Mouse (Mus musculus) intestine, postnatal 0 days (tissue): ENCODE data around the gene Slbp. TPM values are rescaled to one million over a fixed set of nuclear protein-coding genes. Genes with fewer than 3 reads are reported as not detected.

Experiments
- ATAC-seq: fragments of 200-750 bp; cut with Nextera tagmentation; 2 replicates; pipeline ENCODE4 v1.8.0; 2017; ENCODE audit warnings: mild to moderate bottlenecking, moderate TSS enrichment, moderate library complexity
- H3K27ac ChIP-seq: fragments of 300-500 bp; sonication (generic); 2 replicates; pipeline ENCODE4 v1.5.1; 2014; ENCODE audit warnings: mild to moderate bottlenecking, low read depth, low read length, moderate library complexity
- H3K27me3 ChIP-seq: fragments of 300-500 bp; sonication (generic); replicated peaks from 2 replicates; pipeline ENCODE4 v1.6.1; 2014; ENCODE audit warnings: low read length, mixed read lengths; ENCODE audit not compliant: control insufficient read depth, insufficient read depth
- H3K36me3 ChIP-seq: fragments of 300-500 bp; sonication (generic); 2 replicates; pipeline ENCODE4 v1.6.1; 2014; ENCODE audit warnings: mild to moderate bottlenecking, moderate library complexity; ENCODE audit not compliant: control insufficient read depth, insufficient read depth
- H3K4me1 ChIP-seq: fragments of 300-500 bp; sonication (generic); replicated peaks from 2 replicates; pipeline ENCODE4 v1.6.1; 2014; ENCODE audit warnings: antibody characterized with exemption, low read length, mixed read lengths; ENCODE audit not compliant: control insufficient read depth, insufficient read depth
- H3K4me2 ChIP-seq: fragments of 300-500 bp; sonication (generic); replicated peaks from 2 replicates; pipeline ENCODE4 v1.6.1; 2014; ENCODE audit warnings: low read depth, mild to moderate bottlenecking, moderate library complexity
- H3K4me3 ChIP-seq: fragments of 300-500 bp; sonication (generic); 2 replicates; pipeline ENCODE4 v1.5.1; 2014; ENCODE audit warnings: low read depth, low read length
- H3K9ac ChIP-seq: fragments of 300-500 bp; sonication (generic); 2 replicates; pipeline ENCODE4 v1.6.1; 2014; ENCODE audit warnings: mild to moderate bottlenecking, low read depth, low read length
- H3K9me3 ChIP-seq: fragments of 300-500 bp; sonication (generic); 2 replicates; pipeline ENCODE4 v1.6.1; 2016; ENCODE audit warnings: mixed run types; ENCODE audit not compliant: control insufficient read depth
- CTCF ChIP-seq: sonication (generic); IDR thresholded peaks from 2 replicates; pipeline ENCODE4 v1.5.1; 2016; ENCODE audit warnings: low read depth, mild to moderate bottlenecking, control low read depth, antibody characterized with exemption, moderate library complexity
- WGBS: fragments of 180-500 bp; shearing (Covaris S2); extraction: QIAGEN DNeasy Blood & Tissue Kit; methylation state at CpG from one replicate; pipeline ENCODE4 v1.1.7; 2014; 5-methylcytosine and 5-hydroxymethylcytosine counted together
- polyA plus RNA-seq: library from polyadenylated mRNA; unstranded; fragments of >200 nt; fragmentation: Nextera tagmentation; extraction: Ambion mirVana; gene quantifications from 2 replicates; pipeline ENCODE4 v1.2.1, GENCODE M21; 2015

Slbp gene
- polyA plus RNA-seq, 1 experiment from 2014 or later = 92.9 TPM

DNA sequence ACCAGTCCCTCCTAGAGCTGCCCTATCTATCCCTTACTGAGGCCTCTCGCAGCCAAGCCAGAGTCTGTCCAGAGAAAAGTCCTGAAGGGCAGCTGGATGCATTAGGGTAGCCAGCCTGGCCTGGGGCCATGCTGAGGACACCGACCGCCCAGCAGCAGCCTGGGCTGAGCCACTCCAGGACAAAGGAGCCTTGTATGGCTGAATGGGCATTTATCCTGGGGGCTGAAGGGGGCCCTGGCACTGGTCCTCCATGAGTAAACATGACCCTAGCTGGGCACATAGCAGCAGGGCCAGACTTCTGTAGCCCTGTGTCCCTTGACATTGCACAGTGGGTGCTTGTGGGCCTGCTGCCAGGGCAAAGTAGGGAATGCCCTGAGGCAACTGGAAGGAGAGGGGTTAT, 22.1 kb upstream of the Slbp start:
- no peak overlapping the region for H3K4me3 ChIP-seq
- H3K4me1 ChIP-seq = no peaks in the 10 kb centered on the region
- no peaks in the 10 kb centered on the region for H3K9me3 ChIP-seq
- H3K4me2 ChIP-seq = no peak overlapping the region
- no peaks in the 10 kb centered on the region for H3K27me3 ChIP-seq
- H3K27ac ChIP-seq = no peak overlapping the region
- no peak for ATAC-seq
- H3K9ac ChIP-seq = no peak overlapping the region
- WGBS = 93% methylated on average over 3 of the region's 3 CpGs
- no peak for TF ChIP-seq CTCF
- peaks cover 30% of the 10 kb centered on the region for H3K36me3 ChIP-seq

DNA sequence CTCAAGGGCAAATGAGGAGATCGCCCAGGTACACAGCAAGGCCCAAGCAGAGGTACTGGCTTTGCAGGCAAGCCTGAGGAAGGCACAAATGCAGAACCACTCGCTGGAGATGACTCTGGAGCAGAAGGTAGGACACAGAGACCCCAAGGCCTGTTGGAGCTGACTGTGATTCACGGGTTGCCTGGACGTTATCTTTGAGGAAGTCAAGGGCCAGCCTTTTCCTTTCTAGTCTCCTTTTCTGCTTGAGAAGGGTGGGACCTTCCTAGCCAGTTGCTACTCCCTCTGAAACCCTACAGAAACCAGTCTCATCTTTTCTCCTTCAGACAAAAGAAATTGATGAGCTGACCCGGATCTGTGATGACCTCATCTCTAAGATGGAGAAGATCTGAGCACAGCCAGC, 19.3 kb upstream of the Slbp start:
- no peak for TF ChIP-seq CTCF
- H3K9me3 ChIP-seq = no peaks in the 10 kb centered on the region
- no peaks in the 10 kb centered on the region for H3K27me3 ChIP-seq
- no peak overlapping the region for H3K4me3 ChIP-seq
- no peak for ATAC-seq
- H3K4me1 ChIP-seq = no peaks in the 10 kb centered on the region
- H3K4me2 ChIP-seq = no peak overlapping the region
- WGBS = 82% methylated on average over 5 of the region's 5 CpGs
- H3K27ac ChIP-seq = no peak overlapping the region; the same call in 1 of the 2 replicates
- no peak overlapping the region for H3K9ac ChIP-seq
- peaks cover 55% of the 10 kb centered on the region for H3K36me3 ChIP-seq

DNA sequence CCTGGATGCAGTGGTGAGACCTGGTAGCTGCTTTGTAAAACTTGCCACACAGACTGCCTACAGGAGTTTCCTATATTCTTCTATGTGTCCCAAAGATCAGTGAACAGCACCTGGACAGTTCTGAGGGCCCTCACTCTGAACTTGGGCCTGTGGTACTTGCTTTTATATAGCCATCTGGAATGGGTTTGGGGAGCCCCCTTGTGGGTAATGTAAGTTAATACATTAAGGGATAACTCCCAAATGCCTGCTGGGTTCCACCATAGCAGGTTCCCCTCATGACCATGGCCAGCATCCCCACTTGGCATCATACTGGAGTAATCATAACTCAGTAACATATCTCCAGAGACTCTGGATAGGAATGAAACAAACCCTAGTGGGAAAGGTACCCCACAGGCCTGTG, 15.8 kb upstream of the Slbp start:
- no peak for ATAC-seq

DNA sequence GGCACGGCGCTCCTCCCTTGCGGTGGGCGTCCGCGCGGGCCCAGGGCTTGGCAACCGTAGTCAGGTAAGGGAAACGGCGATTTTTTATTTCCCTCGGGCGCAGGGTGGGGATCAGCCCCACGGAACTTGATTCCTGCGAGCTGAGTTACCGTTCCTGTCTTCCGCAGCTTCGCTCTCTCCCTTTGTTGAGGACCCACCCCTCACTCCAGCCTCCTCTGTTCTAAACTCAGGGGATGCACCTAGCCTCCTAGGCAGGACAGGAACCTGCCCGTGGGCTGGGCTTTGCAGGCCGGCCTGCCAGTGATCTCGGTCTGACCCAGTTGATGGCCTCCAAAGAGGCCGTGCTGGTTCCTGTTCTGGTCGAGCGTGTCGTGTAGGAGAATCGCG, 6.3 kb upstream of the Slbp start:
- Histone ChIP-seq H3K27ac (peak overlapping the region; percentile 95), H3K4me1 (0 out of 2 replicates have a peak, but pooled peaks cover 8% of the 10 kb centered on the region), H3K36me3 (peaks cover 36% of the 10 kb centered on the region; the same call in 1 of the 2 replicates), H3K27me3 (no peaks in the 10 kb centered on the region), H3K9ac (peak overlapping the region; percentile 67), H3K9me3 (no peaks in the 10 kb centered on the region), H3K4me2 (peak overlapping the region; percentile 72), H3K4me3 (peak overlapping the region; percentile 86)
- ATAC-seq = no peak
- TF ChIP-seq CTCF = no peak
- WGBS = under 1% methylated on average over 26 of the region's 26 CpGs

More for the DNA sequence above, 15.8 kb upstream of the Slbp start:
- H3K4me3 ChIP-seq = no peak overlapping the region
- H3K36me3 ChIP-seq = peaks cover 61% of the 10 kb centered on the region
- no peak overlapping the region for H3K27ac ChIP-seq
- H3K4me1 ChIP-seq = no peaks in the 10 kb centered on the region
- TF ChIP-seq CTCF = peak; percentile 66
- no peaks in the 10 kb centered on the region for H3K9me3 ChIP-seq
- no peaks in the 10 kb centered on the region for H3K27me3 ChIP-seq
- no peak overlapping the region for H3K4me2 ChIP-seq
- H3K9ac ChIP-seq = no peak overlapping the region

DNA sequence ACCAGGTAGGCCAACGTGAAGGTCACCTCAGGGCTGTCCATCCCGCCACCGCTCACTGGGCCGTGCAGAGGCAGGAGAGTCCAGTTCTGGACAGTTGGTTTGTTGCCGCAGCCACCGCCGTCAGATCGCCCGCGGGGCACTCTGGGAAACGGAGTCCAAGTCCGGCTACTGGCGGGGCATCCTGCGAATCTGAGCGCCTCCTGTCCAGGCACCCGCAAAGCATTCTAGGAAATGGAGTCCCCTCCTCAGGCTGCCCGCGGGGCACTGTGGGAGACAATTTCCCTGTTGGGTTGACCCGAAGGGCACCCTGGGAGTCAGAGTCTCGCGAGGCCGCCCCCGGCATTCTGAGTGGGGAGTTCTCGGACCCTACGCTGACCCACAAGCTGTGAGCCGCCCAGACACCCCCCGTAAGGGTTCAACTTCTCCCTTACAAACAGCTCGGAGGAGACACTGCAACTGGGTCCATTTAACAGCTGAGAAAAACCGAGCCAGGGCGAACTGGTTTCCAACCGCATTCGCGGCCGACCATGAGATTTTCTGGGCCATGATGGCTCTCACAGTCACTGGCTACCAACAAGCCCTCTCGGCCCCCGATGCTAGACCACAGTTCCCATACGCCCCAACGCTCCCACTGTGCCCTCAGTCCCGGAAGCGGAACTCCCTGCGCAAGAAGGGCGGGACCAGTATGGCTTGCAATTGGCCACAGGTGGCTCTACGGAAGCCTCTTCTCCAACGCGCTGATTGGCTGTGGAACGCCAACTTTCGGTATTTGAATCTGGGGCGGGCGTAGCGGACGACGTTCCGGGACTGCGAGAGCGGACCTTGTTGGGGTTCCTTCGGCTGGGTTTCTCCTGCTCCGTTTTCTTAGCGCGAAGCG, 5.7 kb upstream of the Slbp start, which contains the start of the genes Tacc3 and Tmem129:
Tacc3 (plus strand) TSS at position 342 of the 877 bp plus-strand sequence.
Tmem129 (minus strand) TSS at position 630 of the 877 bp plus-strand sequence.
- Histone ChIP-seq H3K9me3 (no peaks in the 10 kb centered on the region), H3K4me2 (peak within 1 kb of the TSS; percentile 72), H3K27me3 (no peaks in the 10 kb centered on the region), H3K27ac (peak within 1 kb of the TSS; percentile 95), H3K9ac (peak within 1 kb of the TSS; percentile 67), H3K4me1 (0 out of 2 replicates have a peak, but pooled peaks cover 8% of the 10 kb centered on the region), H3K36me3 (peaks cover 40% of the 10 kb centered on the region; the same call in 1 of the 2 replicates), H3K4me3 (peak within 1 kb of the TSS; percentile 86)
- TF ChIP-seq CTCF = no peak
- peak; percentile 96 for ATAC-seq
- WGBS = under 1% methylated on average over 60 of the region's 60 CpGs

DNA sequence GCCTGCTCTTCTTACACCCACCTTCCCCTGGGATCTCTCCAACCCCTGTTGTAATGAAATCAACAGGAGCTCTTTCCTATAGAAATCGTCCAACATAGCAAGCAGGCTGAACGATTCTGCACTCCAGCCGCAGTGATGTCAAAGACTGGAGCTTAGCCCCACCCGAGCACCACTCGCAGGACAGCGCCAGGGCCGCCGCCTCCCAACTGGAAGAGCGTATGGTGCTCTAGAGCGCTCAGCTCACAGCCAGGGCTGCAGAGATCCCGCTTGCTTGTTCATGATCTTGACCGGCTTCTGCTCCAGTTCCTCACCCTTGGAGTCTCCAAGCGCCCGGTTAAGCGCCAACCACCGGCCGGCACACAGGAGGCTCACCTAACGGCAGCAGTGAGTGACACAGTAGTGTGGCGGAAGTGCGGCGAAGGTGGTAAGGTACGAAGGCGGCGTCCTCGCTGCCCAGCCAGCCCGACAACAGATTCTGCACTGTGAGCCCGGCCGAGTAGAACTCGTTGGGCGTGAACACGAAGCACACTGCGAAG, 4.9 kb upstream of the Slbp start:
- WGBS = under 1% methylated on average over 32 of the region's 32 CpGs
- peaks cover 35% of the 10 kb centered on the region; the same call in 1 of the 2 replicates for H3K36me3 ChIP-seq
- 0 out of 2 replicates have a peak, but pooled peaks cover 8% of the 10 kb centered on the region for H3K4me1 ChIP-seq
- TF ChIP-seq CTCF = no peak
- ATAC-seq = peak; percentile 62
- no peaks in the 10 kb centered on the region for H3K9me3 ChIP-seq
- H3K4me2 ChIP-seq = peak overlapping the region; percentile 72
- no peaks in the 10 kb centered on the region for H3K27me3 ChIP-seq
- peak overlapping the region; percentile 86 for H3K4me3 ChIP-seq
- H3K27ac ChIP-seq = peak overlapping the region; percentile 79
- peak overlapping the region; percentile 60 for H3K9ac ChIP-seq
